Mouse (Mus musculus): ENCODE results near the gene Irx4. TPM values are rescaled to one million over a fixed set of nuclear protein-coding genes. Genes with fewer than 3 reads are reported as not detected.

Irx4 gene
- total and polyA plus RNA-seq, 2 experiments, result not detected

DNA sequence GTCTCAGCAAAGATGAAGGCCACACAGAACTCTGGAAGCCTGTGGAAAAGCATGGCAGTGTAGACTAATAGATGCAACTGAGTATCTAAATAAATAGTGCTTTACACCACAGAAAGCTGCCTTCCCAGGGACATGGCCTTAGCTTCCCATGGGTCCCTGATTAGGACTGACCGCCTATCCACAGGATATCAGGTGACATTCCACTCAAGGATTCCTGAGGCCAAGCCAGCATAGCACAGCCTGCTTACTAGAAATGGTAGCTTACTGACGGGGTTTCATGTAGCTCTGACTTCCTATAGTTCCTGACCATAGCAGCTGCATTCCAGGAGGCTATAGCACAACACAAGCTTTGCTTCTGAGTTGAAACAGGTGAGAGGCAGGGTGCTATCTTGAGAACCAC lies 22.1 kb downstream of the Irx4 start:
- TF ChIP-seq POLR2A (IDR thresholded peaks at IDR 0.05; ENCODE audit: extremely low read depth, insufficient read depth, low read length) (no peak), CTCF (IDR thresholded peaks at IDR 0.05; ENCODE audit: low read depth, low read length) (no peak)

GRCm38 (mm10) chr13:73283534-73283933 lies 23.3 kb downstream of the Irx4 start:
- DNase-seq (ENCODE audit: extremely low read depth, low read depth, low spot score), result no peak
- Histone ChIP-seq H3K4me3 (ENCODE audit: insufficient read depth, low read depth, low read length) (no peak overlapping the region), H3K36me3 (ENCODE audit: control insufficient read depth, insufficient read depth, low read length) (no peaks in the 10 kb centered on the region), H3K4me1 (ENCODE audit: control insufficient read depth, insufficient read depth, low read length) (no peaks in the 10 kb centered on the region), H3K79me2 (ENCODE audit: control insufficient read depth, insufficient read depth, low read length) (no peaks in the 10 kb centered on the region), H3K27me3 (ENCODE audit: control insufficient read depth, insufficient read depth, low read length) (no peaks in the 10 kb centered on the region), H3K9ac (ENCODE audit: low read depth, low read length) (no peak overlapping the region), H3K27ac (replicated peaks; ENCODE audit: insufficient read depth, low read depth, low read length) (no peak overlapping the region)
- TF ChIP-seq POLR2A (IDR thresholded peaks at IDR 0.05; ENCODE audit: extremely low read depth, insufficient read depth, low read length) (no peak), CTCF (IDR thresholded peaks at IDR 0.05; ENCODE audit: low read depth, low read length) (no peak)
- WGBS, result 86% methylated on average over 1 of the region's 1 CpGs

More for the DNA sequence above, 22.1 kb downstream of the Irx4 start:
- H3K79me2 ChIP-seq (ENCODE audit: control insufficient read depth, insufficient read depth, low read length), result no peaks in the 10 kb centered on the region
- no peak overlapping the region for H3K9ac ChIP-seq (ENCODE audit: low read depth, low read length)
- H3K27me3 ChIP-seq (ENCODE audit: control insufficient read depth, insufficient read depth, low read length), result no peaks in the 10 kb centered on the region
- H3K27ac ChIP-seq (replicated peaks; ENCODE audit: insufficient read depth, low read depth, low read length), result no peak overlapping the region
- 82% methylated on average over 2 of the region's 2 CpGs for WGBS
- H3K36me3 ChIP-seq (ENCODE audit: control insufficient read depth, insufficient read depth, low read length), result no peaks in the 10 kb centered on the region
- DNase-seq (ENCODE audit: extremely low read depth, low read depth, low spot score), result no peak
- H3K4me3 ChIP-seq (ENCODE audit: insufficient read depth, low read depth, low read length), result no peak overlapping the region
- H3K4me1 ChIP-seq (ENCODE audit: control insufficient read depth, insufficient read depth, low read length), result no peaks in the 10 kb centered on the region

DNA sequence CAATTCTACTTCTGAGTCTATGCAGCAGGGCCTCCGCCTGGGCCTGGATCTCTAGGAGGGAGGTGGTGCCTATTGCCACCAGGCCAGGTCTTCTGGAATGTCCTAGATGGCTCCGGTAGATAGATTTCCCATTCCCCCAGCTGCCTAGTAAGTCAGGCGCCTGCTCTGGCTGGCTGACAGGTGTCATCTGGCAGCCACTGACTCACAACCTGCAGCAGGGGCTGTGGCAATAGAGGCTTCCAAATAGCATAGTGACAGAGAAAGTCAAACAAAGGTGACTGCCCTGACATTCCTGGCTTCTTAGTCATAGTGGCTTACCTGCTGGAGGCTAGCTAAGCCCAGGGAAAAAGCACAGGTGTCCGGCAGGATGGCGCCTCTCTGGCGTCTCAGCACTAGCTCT lies 29.9 kb downstream of the Irx4 start:
- Histone ChIP-seq H3K27ac (replicated peaks; ENCODE audit: insufficient read depth, low read depth, low read length) (no peak overlapping the region), H3K4me1 (ENCODE audit: control insufficient read depth, insufficient read depth, low read length) (no peaks in the 10 kb centered on the region), H3K79me2 (ENCODE audit: control insufficient read depth, insufficient read depth, low read length) (no peaks in the 10 kb centered on the region), H3K9ac (ENCODE audit: low read depth, low read length) (no peak overlapping the region), H3K27me3 (ENCODE audit: control insufficient read depth, insufficient read depth, low read length) (no peaks in the 10 kb centered on the region), H3K36me3 (ENCODE audit: control insufficient read depth, insufficient read depth, low read length) (no peaks in the 10 kb centered on the region), H3K4me3 (ENCODE audit: insufficient read depth, low read depth, low read length) (no peak overlapping the region)
- DNase-seq (ENCODE audit: extremely low read depth, low read depth, low spot score), result no peak
- WGBS, result 59% methylated on average over 6 of the region's 6 CpGs
- TF ChIP-seq CTCF (IDR thresholded peaks at IDR 0.05; ENCODE audit: low read depth, low read length) (no peak), POLR2A (IDR thresholded peaks at IDR 0.05; ENCODE audit: extremely low read depth, insufficient read depth, low read length) (no peak)

DNA sequence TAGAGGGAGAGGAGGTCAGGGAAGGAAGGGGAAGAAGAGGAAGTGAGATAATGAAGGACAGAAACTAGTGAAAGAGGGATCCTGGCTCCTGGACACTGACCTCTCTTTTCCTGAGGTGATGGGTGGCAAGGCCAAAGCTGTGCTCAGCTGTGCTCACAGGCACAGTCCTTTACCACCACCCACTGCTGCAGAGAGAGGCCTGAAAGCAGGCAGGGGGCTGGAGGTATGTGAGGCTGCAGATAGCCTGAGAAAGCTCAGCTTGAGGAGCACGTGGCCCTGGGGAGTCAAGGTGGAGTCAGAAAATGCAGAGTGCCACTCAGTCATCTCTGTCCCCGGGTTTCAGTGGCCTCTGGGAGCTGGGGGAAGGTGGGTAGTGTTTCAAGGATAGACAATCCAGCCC lies 30.8 kb downstream of the Irx4 start:
- Histone ChIP-seq H3K79me2 (ENCODE audit: control insufficient read depth, insufficient read depth, low read length) (no peaks in the 10 kb centered on the region), H3K4me1 (ENCODE audit: control insufficient read depth, insufficient read depth, low read length) (no peaks in the 10 kb centered on the region), H3K9ac (ENCODE audit: low read depth, low read length) (no peak overlapping the region), H3K4me3 (ENCODE audit: insufficient read depth, low read depth, low read length) (no peak overlapping the region), H3K36me3 (ENCODE audit: control insufficient read depth, insufficient read depth, low read length) (no peaks in the 10 kb centered on the region), H3K27ac (replicated peaks; ENCODE audit: insufficient read depth, low read depth, low read length) (no peak overlapping the region), H3K27me3 (ENCODE audit: control insufficient read depth, insufficient read depth, low read length) (no peaks in the 10 kb centered on the region)
- 30% methylated on average over 2 of the region's 2 CpGs for WGBS
- DNase-seq (ENCODE audit: extremely low read depth, low read depth, low spot score), result no peak
- TF ChIP-seq POLR2A (IDR thresholded peaks at IDR 0.05; ENCODE audit: extremely low read depth, insufficient read depth, low read length), result no peak
- TF ChIP-seq CTCF (IDR thresholded peaks at IDR 0.05; ENCODE audit: low read depth, low read length), result no peak

- Histone ChIP-seq H3K79me2 (ENCODE audit: control insufficient read depth, insufficient read depth, low read length) (no peaks in the 10 kb centered on the region), H3K27ac (replicated peaks; ENCODE audit: insufficient read depth, low read depth, low read length) (no peak overlapping the region), H3K36me3 (ENCODE audit: control insufficient read depth, insufficient read depth, low read length) (no peaks in the 10 kb centered on the region), H3K4me1 (ENCODE audit: control insufficient read depth, insufficient read depth, low read length) (no peaks in the 10 kb centered on the region), H3K27me3 (ENCODE audit: control insufficient read depth, insufficient read depth, low read length) (no peaks in the 10 kb centered on the region), H3K9ac (ENCODE audit: low read depth, low read length) (no peak overlapping the region), H3K4me3 (ENCODE audit: insufficient read depth, low read depth, low read length) (no peak overlapping the region)
- 65% methylated on average over 4 of the region's 4 CpGs for WGBS
- DNase-seq (ENCODE audit: extremely low read depth, low read depth, low spot score), result no peak
- TF ChIP-seq CTCF (IDR thresholded peaks at IDR 0.05; ENCODE audit: low read depth, low read length), result no peak
- TF ChIP-seq POLR2A (IDR thresholded peaks at IDR 0.05; ENCODE audit: extremely low read depth, insufficient read depth, low read length), result no peak
Measured at GRCm38 (mm10) chr13:73298717-73299116, 38.4 kb downstream of the Irx4 start.

DNA sequence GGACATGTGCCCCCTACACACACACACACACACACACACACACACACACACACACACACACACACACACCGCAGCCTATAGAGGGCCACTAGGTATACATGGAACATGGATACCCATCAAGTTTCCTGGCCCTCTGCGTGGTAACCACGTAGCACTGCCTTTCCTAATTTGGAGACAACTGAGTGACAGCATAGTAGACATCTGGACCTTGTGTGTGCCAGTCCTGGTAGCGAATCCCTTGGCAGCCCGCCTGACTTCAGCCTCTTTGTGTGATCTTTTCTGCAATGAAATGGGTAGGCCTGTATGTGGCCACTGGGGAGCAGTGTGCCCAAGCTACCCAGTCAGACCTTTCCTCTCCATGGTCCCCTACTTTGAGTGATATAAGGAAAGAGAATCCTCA lies 39.0 kb downstream of the Irx4 start:
- H3K79me2 ChIP-seq (ENCODE audit: control insufficient read depth, insufficient read depth, low read length), result no peaks in the 10 kb centered on the region
- TF ChIP-seq POLR2A (IDR thresholded peaks at IDR 0.05; ENCODE audit: extremely low read depth, insufficient read depth, low read length) (no peak), CTCF (IDR thresholded peaks at IDR 0.05; ENCODE audit: low read depth, low read length) (no peak)
- no peak overlapping the region for H3K4me3 ChIP-seq (ENCODE audit: insufficient read depth, low read depth, low read length)
- no peaks in the 10 kb centered on the region for H3K36me3 ChIP-seq (ENCODE audit: control insufficient read depth, insufficient read depth, low read length)
- H3K4me1 ChIP-seq (ENCODE audit: control insufficient read depth, insufficient read depth, low read length), result no peaks in the 10 kb centered on the region
- no peaks in the 10 kb centered on the region for H3K27me3 ChIP-seq (ENCODE audit: control insufficient read depth, insufficient read depth, low read length)
- WGBS, result 92% methylated on average over 5 of the region's 5 CpGs
- no peak for DNase-seq (ENCODE audit: extremely low read depth, low read depth, low spot score)
- no peak overlapping the region for H3K9ac ChIP-seq (ENCODE audit: low read depth, low read length)
- H3K27ac ChIP-seq (replicated peaks; ENCODE audit: insufficient read depth, low read depth, low read length), result no peak overlapping the region

Measured in liver, adult 2 months (tissue).